Mouse (Mus musculus) erythroblast, embryonic 14.5 days (primary cell): ENCODE measurements at regions not wholly inside any gene's neighbourhood (a gene's known extent, or its start where the extent isn't known, plus 50 kb on each side); places are given as distances from the start of the nearest gene placed in this dataset.

Experiments used
- H3K27me3 ChIP-seq: 2 replicates; pipeline ENCODE4 v1.6.1; 2012; ENCODE audit warnings: inconsistent platforms; ENCODE audit not compliant: control insufficient read depth
- H3K36me3 ChIP-seq: 2 replicates; pipeline ENCODE4 v1.6.1; 2012; ENCODE audit warnings: mild to moderate bottlenecking, inconsistent platforms; ENCODE audit not compliant: control insufficient read depth
- H3K4me1 ChIP-seq: 2 replicates; pipeline ENCODE4 v1.6.1; 2012; ENCODE audit warnings: inconsistent platforms; ENCODE audit not compliant: control insufficient read depth
- H3K4me3 ChIP-seq: replicated peaks from 2 replicates; pipeline ENCODE3; 2012; ENCODE audit warnings: moderate library complexity, mild to moderate bottlenecking, inconsistent platforms
- H3K9me3 ChIP-seq: 2 replicates; pipeline ENCODE4 v1.6.1; 2012; ENCODE audit warnings: low read length, inconsistent platforms, mixed read lengths; ENCODE audit not compliant: control insufficient read depth
- GATA1 ChIP-seq: IDR thresholded peaks from 2 replicates; pipeline ENCODE4 v1.6.1; 2012; ENCODE audit warnings: low read length, inconsistent platforms, mixed read lengths
- TAL1 ChIP-seq: IDR thresholded peaks from 3 replicates; pipeline ENCODE4 v1.6.1; 2012; ENCODE audit warnings: low read length, inconsistent platforms, mixed read lengths

DNA sequence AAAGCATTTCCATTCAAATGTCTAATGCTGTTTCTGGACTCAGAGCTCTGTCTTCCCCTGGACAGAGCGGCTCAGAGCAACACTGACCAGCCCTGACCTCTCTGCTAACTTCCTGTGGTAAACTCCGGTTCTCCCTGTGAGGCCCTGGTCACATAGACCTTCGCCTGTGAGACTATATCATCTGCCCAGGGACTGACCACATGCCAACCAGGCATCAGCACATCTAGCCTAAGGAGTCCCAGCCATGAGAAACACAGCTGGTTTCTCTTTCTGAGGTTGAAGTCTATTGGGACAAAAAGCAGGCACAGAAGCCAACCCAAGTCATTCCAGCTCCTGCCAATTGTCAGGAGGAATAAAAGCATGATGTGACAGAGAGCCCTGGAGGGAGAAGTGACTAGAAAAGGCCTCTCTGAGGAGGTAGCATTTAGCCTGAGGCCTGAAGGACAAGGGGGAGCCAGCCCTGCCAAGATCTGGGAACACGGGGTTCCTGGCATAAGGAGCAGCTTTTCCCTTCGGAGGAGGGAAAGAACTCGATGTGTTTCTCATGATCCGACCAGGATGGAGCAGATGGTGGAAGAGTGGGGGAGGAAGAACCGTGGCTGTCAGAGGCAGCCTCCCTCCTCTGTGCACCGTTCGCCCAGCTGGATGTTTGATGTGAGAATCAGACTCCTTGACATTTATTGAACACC lies 237.7 kb downstream of the Opa1 start:
- TF ChIP-seq GATA1 (no peak), TAL1 (no peak)
- Histone ChIP-seq H3K4me1 (no peaks in the 10 kb centered on the region), H3K27me3 (peaks cover 37% of the 10 kb centered on the region)

DNA sequence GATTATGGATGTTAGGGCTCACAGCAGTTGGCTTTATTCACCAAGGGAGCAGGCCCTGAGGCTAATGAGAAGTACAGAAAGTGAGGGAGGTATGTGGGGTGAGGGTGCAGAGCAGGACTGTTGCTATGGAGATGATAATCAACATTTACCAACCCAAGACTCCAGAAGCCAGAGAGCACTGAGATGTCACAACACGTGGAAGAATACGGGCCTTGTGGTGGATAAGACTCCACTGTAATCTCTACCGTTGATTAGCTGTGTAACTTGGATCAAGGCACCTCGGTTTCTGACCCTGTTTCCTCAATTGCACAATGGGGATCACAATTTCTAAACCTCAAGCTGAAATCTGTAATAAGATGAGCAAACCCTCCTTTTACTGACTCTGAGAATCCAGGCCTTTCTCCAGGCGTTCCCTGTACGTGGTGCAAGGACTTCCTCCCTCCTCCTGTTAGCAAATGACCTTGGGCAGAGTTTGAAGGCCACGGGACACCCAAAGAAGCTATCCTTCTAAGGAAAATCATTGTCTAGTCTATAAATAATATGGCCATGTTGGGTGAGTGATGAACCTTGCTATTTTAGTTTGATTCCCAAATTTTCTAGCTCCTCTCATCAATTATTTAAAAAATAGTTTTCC lies 239.8 kb downstream of the Opa1 start:
- Histone ChIP-seq H3K27me3 (peaks cover 22% of the 10 kb centered on the region), H3K36me3 (no peaks in the 10 kb centered on the region), H3K4me1 (no peaks in the 10 kb centered on the region), H3K4me3 (no peak overlapping the region), H3K9me3 (no peaks in the 10 kb centered on the region)
- TF ChIP-seq GATA1 (no peak), TAL1 (no peak)

More for the DNA sequence above, 237.7 kb downstream of the Opa1 start:
- Histone ChIP-seq H3K36me3 (no peaks in the 10 kb centered on the region), H3K4me3 (no peak overlapping the region), H3K9me3 (no peaks in the 10 kb centered on the region)

DNA sequence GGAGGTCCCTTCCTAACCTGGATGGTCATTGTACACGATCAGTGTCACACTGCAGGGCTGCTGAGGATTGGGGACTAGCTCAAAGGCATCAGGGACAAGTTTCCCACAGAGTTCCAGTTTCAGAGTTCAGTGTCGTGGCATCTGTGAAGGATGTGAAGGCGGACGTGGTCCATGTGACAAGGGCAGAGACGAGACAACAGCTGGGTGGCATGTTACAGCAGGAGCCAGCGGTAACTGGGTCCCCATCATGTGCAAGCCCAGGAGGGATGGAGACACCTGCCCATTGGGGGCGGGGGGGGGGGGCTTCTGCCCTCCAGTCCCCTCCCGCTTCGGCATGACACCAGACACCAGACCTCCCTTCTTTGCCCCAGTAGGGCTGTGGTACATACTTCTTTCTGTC lies 241.6 kb downstream of the Opa1 start:
- no peaks in the 10 kb centered on the region for H3K9me3 ChIP-seq
- H3K36me3 ChIP-seq = no peaks in the 10 kb centered on the region

GRCm38 (mm10) chr16:29822110-29822509 lies 242.1 kb upstream of the Hes1 start:
- TF ChIP-seq TAL1 (no peak), GATA1 (no peak)
- H3K36me3 ChIP-seq = no peaks in the 10 kb centered on the region
- H3K4me1 ChIP-seq = no peaks in the 10 kb centered on the region
- peaks cover under 1% of the 10 kb centered on the region; the same call in 1 of the 2 replicates for H3K27me3 ChIP-seq
- H3K4me3 ChIP-seq = no peak overlapping the region
- H3K9me3 ChIP-seq = no peaks in the 10 kb centered on the region

More for the DNA sequence above, 241.6 kb downstream of the Opa1 start:
- Histone ChIP-seq H3K4me1 (no peaks in the 10 kb centered on the region), H3K4me3 (no peak overlapping the region), H3K27me3 (peaks cover 4% of the 10 kb centered on the region)
- no peak for TF ChIP-seq TAL1
- TF ChIP-seq GATA1 = no peak

GRCm38 (mm10) chr16:29822843-29823401 lies 241.3 kb upstream of the Hes1 start:
- peaks cover 3% of the 10 kb centered on the region for H3K9me3 ChIP-seq
- no peak overlapping the region for H3K4me3 ChIP-seq
- TF ChIP-seq GATA1 = no peak
- TF ChIP-seq TAL1 = no peak
- no peaks in the 10 kb centered on the region for H3K36me3 ChIP-seq
- H3K4me1 ChIP-seq = no peaks in the 10 kb centered on the region
- H3K27me3 ChIP-seq = no peaks in the 10 kb centered on the region

DNA sequence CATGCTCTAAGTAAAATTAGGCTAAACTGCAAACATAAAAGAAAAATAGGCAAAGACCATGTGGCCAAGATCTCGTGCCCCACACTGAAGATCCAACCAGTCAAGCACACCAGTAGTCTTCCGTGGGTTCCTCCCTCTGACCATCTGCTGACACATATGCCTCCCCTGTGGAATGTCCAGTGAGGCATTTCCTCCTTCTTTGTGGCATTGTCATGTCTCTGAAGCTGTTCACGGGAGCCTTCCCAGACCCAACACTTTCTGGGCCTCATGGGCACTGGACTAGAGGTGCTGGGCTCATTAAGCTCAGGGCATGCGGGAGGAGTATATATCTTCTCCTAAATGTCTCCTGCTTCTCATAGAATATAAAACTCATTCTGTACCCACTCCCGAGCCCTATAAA lies 237.3 kb upstream of the Hes1 start:
- Histone ChIP-seq H3K36me3 (no peaks in the 10 kb centered on the region), H3K4me1 (no peaks in the 10 kb centered on the region), H3K27me3 (no peaks in the 10 kb centered on the region), H3K9me3 (peaks cover 5% of the 10 kb centered on the region), H3K4me3 (no peak overlapping the region)
- no peak for TF ChIP-seq GATA1
- no peak for TF ChIP-seq TAL1

GRCm38 (mm10) chr16:29827776-29828175 lies 236.4 kb upstream of the Hes1 start:
- Histone ChIP-seq H3K4me1 (no peaks in the 10 kb centered on the region), H3K4me3 (no peak overlapping the region), H3K27me3 (no peaks in the 10 kb centered on the region), H3K36me3 (no peaks in the 10 kb centered on the region), H3K9me3 (peaks cover 5% of the 10 kb centered on the region)
- TF ChIP-seq GATA1 (no peak), TAL1 (no peak)

GRCm38 (mm10) chr16:29829457-29829856 lies 234.7 kb upstream of the Hes1 start:
- Histone ChIP-seq H3K36me3 (no peaks in the 10 kb centered on the region), H3K9me3 (peaks cover 5% of the 10 kb centered on the region), H3K4me3 (no peak overlapping the region), H3K4me1 (peaks cover 5% of the 10 kb centered on the region), H3K27me3 (no peaks in the 10 kb centered on the region)
- TF ChIP-seq GATA1 = no peak

GRCm38 (mm10) chr16:29830101-29830500 lies 234.1 kb upstream of the Hes1 start:
- TF ChIP-seq TAL1 = no peak
- H3K4me1 ChIP-seq = peaks cover 5% of the 10 kb centered on the region
- H3K4me3 ChIP-seq = no peak overlapping the region
- H3K9me3 ChIP-seq = peaks cover 5% of the 10 kb centered on the region
- no peaks in the 10 kb centered on the region for H3K36me3 ChIP-seq
- no peaks in the 10 kb centered on the region for H3K27me3 ChIP-seq

DNA sequence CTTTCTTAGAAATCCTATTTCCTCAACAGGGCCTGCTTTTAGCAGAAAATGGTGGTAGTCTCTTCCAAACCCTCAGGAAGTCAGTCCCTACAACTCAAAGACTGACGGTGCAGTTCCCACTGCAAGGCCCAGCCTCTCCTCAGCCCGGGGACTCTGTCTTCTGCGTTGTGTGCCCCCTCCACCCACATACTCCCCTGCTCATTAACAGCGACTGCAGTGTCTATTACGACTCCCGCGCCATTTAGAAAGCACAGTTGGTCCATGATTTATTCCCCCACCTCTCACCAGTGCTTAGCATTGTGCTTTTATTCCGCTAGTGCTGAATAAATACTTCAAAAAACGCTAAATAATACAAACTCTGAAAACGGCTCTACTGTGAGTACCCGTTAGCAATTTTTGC lies 230.9 kb upstream of the Hes1 start:
- TF ChIP-seq TAL1 = no peak
- no peak for TF ChIP-seq GATA1
- Histone ChIP-seq H3K4me3 (no peak overlapping the region), H3K27me3 (no peaks in the 10 kb centered on the region), H3K36me3 (no peaks in the 10 kb centered on the region), H3K4me1 (peaks cover 8% of the 10 kb centered on the region), H3K9me3 (no peaks in the 10 kb centered on the region)
